ENCODE assay signal across 27 mouse cellular contexts in genomic region chr5:77087122-77087521, GRCm38 (mm10). TPM values are rescaled to one million over a fixed set of nuclear protein-coding genes. Genes with fewer than 3 reads are reported as not detected.
"Had no signal": no experiment of that assay in that cellular context is flagged by ENCODE, and none has a peak within 500 bp of the region (broad histone marks: within the 10 kb centered on the region; RNA-seq: fewer than 3 reads in every experiment).

No protein-coding gene starts in this region.

- DNase-seq: left cerebral cortex, postnatal 4 days; liver; liver, embryonic 13.5 days; liver, postnatal 0 days; lung, adult 2 months; lung, embryonic 14.5 days; lung, postnatal 10 days; lung, postnatal 14 days; lung, postnatal 36 days; lung, postnatal 4 days; midbrain, embryonic 14.5 days had no signal

- H3K4me3 ChIP-seq: left cerebral cortex, adult 2 months; limb, embryonic 10.5 days; limb, embryonic 12.5 days; limb, embryonic 13.5 days; limb, embryonic 15.5 days; liver, embryonic 12.5 days; liver, embryonic 13.5 days; liver, embryonic 15.5 days; lung, embryonic 15.5 days; megakaryocyte, embryonic 14.5 days; midbrain, embryonic 10.5 days; midbrain, embryonic 12.5 days; midbrain, embryonic 13.5 days; midbrain, embryonic 15.5 days; myocyte had no signal

- H3K36me3 ChIP-seq: limb, embryonic 10.5 days; limb, embryonic 12.5 days; limb, embryonic 13.5 days; limb, embryonic 15.5 days; liver, embryonic 12.5 days; liver, embryonic 13.5 days; liver, embryonic 15.5 days; midbrain, embryonic 10.5 days; midbrain, embryonic 12.5 days; midbrain, embryonic 13.5 days; midbrain, embryonic 15.5 days had no signal

- H3K27ac ChIP-seq: left cerebral cortex, adult 2 months; limb, embryonic 10.5 days; limb, embryonic 12.5 days; limb, embryonic 13.5 days; limb, embryonic 15.5 days; liver, embryonic 12.5 days; liver, embryonic 13.5 days; liver, embryonic 14.5 days; liver, embryonic 15.5 days; lung, embryonic 15.5 days; macrophage; midbrain, embryonic 10.5 days; midbrain, embryonic 12.5 days; midbrain, embryonic 13.5 days; midbrain, embryonic 15.5 days had no signal

- H3K4me1 ChIP-seq: limb, embryonic 12.5 days; limb, embryonic 13.5 days; limb, embryonic 15.5 days; liver, embryonic 12.5 days; liver, embryonic 13.5 days; liver, embryonic 15.5 days; lung, embryonic 15.5 days; megakaryocyte, embryonic 14.5 days; midbrain, embryonic 10.5 days; midbrain, embryonic 12.5 days; midbrain, embryonic 15.5 days had no signal

- H3K9ac ChIP-seq: limb, embryonic 12.5 days; limb, embryonic 13.5 days; limb, embryonic 15.5 days; liver, embryonic 12.5 days; liver, embryonic 13.5 days; liver, embryonic 14.5 days; liver, embryonic 15.5 days; liver, postnatal 0 days; lung, embryonic 14.5 days; lung, embryonic 15.5 days; midbrain, embryonic 12.5 days; midbrain, embryonic 13.5 days; midbrain, embryonic 15.5 days had no signal

- H3K27me3 ChIP-seq: limb, embryonic 15.5 days; liver, embryonic 12.5 days; liver, embryonic 13.5 days; liver, embryonic 15.5 days; lung, embryonic 15.5 days had no signal

- H3K9me3 ChIP-seq: limb, embryonic 10.5 days; limb, embryonic 12.5 days; limb, embryonic 13.5 days; limb, embryonic 15.5 days; liver, embryonic 12.5 days; liver, embryonic 13.5 days; liver, embryonic 15.5 days; lung, embryonic 15.5 days; megakaryocyte, embryonic 14.5 days; midbrain, embryonic 10.5 days; midbrain, embryonic 12.5 days; midbrain, embryonic 13.5 days; midbrain, embryonic 15.5 days had no signal

RNA-seq across cellular contexts. Expression of gene Hopx, which starts 27.8 kb away (rescaled TPM):
- polyA plus RNA-seq: limb, embryonic 10.5 days; limb, embryonic 12.5 days; liver, embryonic 12.5 days; midbrain, embryonic 12.5 days had no signal
